Mouse (Mus musculus) midbrain, embryonic 13.5 days (tissue): ENCODE measurements around the gene Gm21988. TPM values are rescaled to one million over a fixed set of nuclear protein-coding genes. Genes with fewer than 3 reads are reported as not detected.

Experiments used
- ATAC-seq: fragments of 200-750 bp; cut with Nextera tagmentation; 2 replicates; pipeline ENCODE4 v1.8.0; 2017; ENCODE audit warnings: mild to moderate bottlenecking, moderate TSS enrichment, moderate library complexity
- H3K27ac ChIP-seq: fragments of 300-500 bp; sonication (generic); 2 replicates; pipeline ENCODE4 v1.5.1; 2015; ENCODE audit warnings: inconsistent platforms, mild to moderate bottlenecking, moderate library complexity
- H3K27me3 ChIP-seq: fragments of 300-500 bp; sonication (generic); 2 replicates; pipeline ENCODE4 v1.6.1; 2015; ENCODE audit warnings: mild to moderate bottlenecking, inconsistent platforms
- H3K36me3 ChIP-seq: fragments of 300-500 bp; sonication (generic); 2 replicates; pipeline ENCODE4 v1.6.1; 2015; ENCODE audit warnings: mild to moderate bottlenecking, inconsistent platforms
- H3K4me1 ChIP-seq: fragments of 300-500 bp; sonication (generic); replicated peaks from 2 replicates; pipeline ENCODE4 v1.6.1; 2015; ENCODE audit warnings: inconsistent platforms
- H3K4me2 ChIP-seq: fragments of 300-500 bp; sonication (generic); replicated peaks from 2 replicates; pipeline ENCODE4 v1.6.1; 2015; ENCODE audit warnings: moderate library complexity, mild to moderate bottlenecking, inconsistent platforms
- H3K4me3 ChIP-seq: fragments of 300-500 bp; sonication (generic); replicated peaks from 2 replicates; pipeline ENCODE4 v1.5.1; 2015; ENCODE audit warnings: mild to moderate bottlenecking, inconsistent platforms
- H3K9ac ChIP-seq: fragments of 300-500 bp; sonication (generic); replicated peaks from 2 replicates; pipeline ENCODE4 v1.6.1; 2015; ENCODE audit warnings: mild to moderate bottlenecking, inconsistent platforms
- H3K9me3 ChIP-seq: fragments of 300-500 bp; sonication (generic); 2 replicates; pipeline ENCODE4 v1.6.1; 2016; ENCODE audit warnings: mild to moderate bottlenecking, inconsistent platforms
- WGBS: fragments of 180-500 bp; shearing (Covaris S2); methylation state at CpG from one replicate; pipeline ENCODE4 v1.1.7; 2015; 5-methylcytosine and 5-hydroxymethylcytosine counted together
- polyA plus RNA-seq: library from polyadenylated mRNA; unstranded; fragments of >200 nt; fragmentation: Nextera tagmentation; extraction: Ambion mirVana; gene quantifications from 2 replicates; pipeline ENCODE4 v1.2.1, GENCODE M21; 2015

The Gm21988 gene
- 15.0 and 15.8 TPM in 2 replicates for polyA plus RNA-seq

GRCm38 (mm10) chr11:70239541-70240279 is at the start of gene Gm21988, which contains the start of gene Rnasek:
TSS of gene Gm21988 (minus strand) at chr11:70239830.
TSS of gene Rnasek (minus strand) at chr11:70239842.
- H3K4me3 ChIP-seq, result peak within 1 kb of the TSS; percentile 96
- peaks cover 38% of the 10 kb centered on the region for H3K4me1 ChIP-seq
- peaks cover 13% of the 10 kb centered on the region for H3K36me3 ChIP-seq
- peak; percentile 29 for ATAC-seq
- peak within 1 kb of the TSS; percentile 99 for H3K4me2 ChIP-seq
- peak within 1 kb of the TSS; percentile 85 for H3K9ac ChIP-seq
- WGBS, result under 1% methylated on average over 35 of the region's 35 CpGs
- H3K27ac ChIP-seq, result peak within 1 kb of the TSS; percentile 90
- H3K9me3 ChIP-seq, result no peaks in the 10 kb centered on the region
- H3K27me3 ChIP-seq, result peaks cover 3% of the 10 kb centered on the region; the same call in 1 of the 2 replicates

- Histone ChIP-seq H3K27ac (no peak overlapping the region), H3K27me3 (no peaks in the 10 kb centered on the region), H3K4me3 (no peak overlapping the region), H3K4me1 (no peaks in the 10 kb centered on the region), H3K9ac (no peak overlapping the region), H3K36me3 (no peaks in the 10 kb centered on the region), H3K4me2 (no peak overlapping the region), H3K9me3 (no peaks in the 10 kb centered on the region)
- WGBS, result 27% methylated on average over 6 of the region's 6 CpGs
- no peak for ATAC-seq
These were observed 49.6 kb upstream of the Gm21988 start for GRCm38 (mm10) chr11:70289236-70289635.

- no peaks in the 10 kb centered on the region for H3K9me3 ChIP-seq
- no peaks in the 10 kb centered on the region for H3K4me1 ChIP-seq
- no peak overlapping the region for H3K27ac ChIP-seq
- 93% methylated on average over 10 of the region's 10 CpGs for WGBS
- ATAC-seq, result no peak
- no peaks in the 10 kb centered on the region for H3K27me3 ChIP-seq
- no peak overlapping the region for H3K4me3 ChIP-seq
- no peaks in the 10 kb centered on the region for H3K36me3 ChIP-seq
- H3K9ac ChIP-seq, result no peak overlapping the region
- no peak overlapping the region for H3K4me2 ChIP-seq
These were observed 48.5 kb upstream of the Gm21988 start for GRCm38 (mm10) chr11:70288102-70288501.

DNA sequence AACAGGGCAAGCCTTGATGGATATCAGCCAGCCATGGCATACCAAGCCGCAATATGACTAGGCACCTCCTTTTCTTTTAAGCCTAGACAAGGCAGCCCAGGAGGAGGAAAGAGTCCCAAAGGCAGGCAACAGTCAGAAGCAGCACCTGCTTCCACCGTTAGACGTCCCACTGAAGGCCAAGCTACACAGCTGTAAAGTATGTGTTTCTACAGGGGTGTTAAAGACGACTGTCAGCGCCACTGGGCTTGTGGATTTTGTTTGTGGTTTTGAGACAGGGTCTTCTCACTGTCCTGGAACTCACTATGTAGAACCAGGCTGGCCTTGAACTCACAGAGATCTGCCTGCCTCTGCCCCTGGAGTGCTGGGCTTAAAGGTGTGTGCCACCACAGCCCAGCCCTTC is 46.1 kb upstream of the Gm21988 start:
- ATAC-seq, result no peak
- H3K9ac ChIP-seq, result no peak overlapping the region
- H3K4me3 ChIP-seq, result no peak overlapping the region
- 79% methylated on average over 5 of the region's 5 CpGs for WGBS
- H3K36me3 ChIP-seq, result no peaks in the 10 kb centered on the region
- no peaks in the 10 kb centered on the region for H3K27me3 ChIP-seq
- H3K4me1 ChIP-seq, result no peaks in the 10 kb centered on the region
- no peaks in the 10 kb centered on the region for H3K9me3 ChIP-seq
- H3K4me2 ChIP-seq, result no peak overlapping the region
- no peak overlapping the region for H3K27ac ChIP-seq

- no peak overlapping the region for H3K4me2 ChIP-seq
- ATAC-seq, result no peak
- 91% methylated on average over 3 of the region's 3 CpGs for WGBS
- H3K4me3 ChIP-seq, result no peak overlapping the region
- H3K27ac ChIP-seq, result no peak overlapping the region
- H3K4me1 ChIP-seq, result no peaks in the 10 kb centered on the region
- H3K27me3 ChIP-seq, result no peaks in the 10 kb centered on the region
- H3K9ac ChIP-seq, result no peak overlapping the region
- no peaks in the 10 kb centered on the region for H3K36me3 ChIP-seq
- no peaks in the 10 kb centered on the region for H3K9me3 ChIP-seq
These were observed 45.1 kb upstream of the Gm21988 start for GRCm38 (mm10) chr11:70284757-70285156.

DNA sequence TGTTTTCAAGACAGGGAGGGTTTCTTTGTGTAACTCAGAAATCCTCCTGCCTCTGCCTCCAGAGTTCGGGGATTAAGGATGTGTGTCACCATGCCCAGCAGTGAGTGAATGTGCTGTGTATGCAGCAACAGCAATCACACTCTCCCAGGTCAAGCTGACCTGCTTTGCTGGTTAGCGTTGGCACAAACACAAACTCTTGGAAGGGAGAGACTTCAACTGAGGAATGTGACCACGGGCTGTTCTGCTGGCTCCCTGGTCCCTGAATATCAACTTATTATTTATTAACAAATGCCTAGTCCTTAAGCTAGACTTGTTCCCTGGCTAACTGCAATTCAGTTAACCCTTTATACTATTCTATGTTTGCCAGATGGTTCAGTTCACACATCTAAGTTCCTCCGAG is 44.0 kb upstream of the Gm21988 start:
- 89% methylated on average over 4 of the region's 4 CpGs for WGBS
- no peaks in the 10 kb centered on the region for H3K27me3 ChIP-seq
- H3K4me1 ChIP-seq, result no peaks in the 10 kb centered on the region
- H3K27ac ChIP-seq, result no peak overlapping the region
- H3K9ac ChIP-seq, result no peak overlapping the region
- no peaks in the 10 kb centered on the region for H3K9me3 ChIP-seq
- no peaks in the 10 kb centered on the region for H3K36me3 ChIP-seq
- no peak overlapping the region for H3K4me2 ChIP-seq
- no peak for ATAC-seq
- H3K4me3 ChIP-seq, result no peak overlapping the region

DNA sequence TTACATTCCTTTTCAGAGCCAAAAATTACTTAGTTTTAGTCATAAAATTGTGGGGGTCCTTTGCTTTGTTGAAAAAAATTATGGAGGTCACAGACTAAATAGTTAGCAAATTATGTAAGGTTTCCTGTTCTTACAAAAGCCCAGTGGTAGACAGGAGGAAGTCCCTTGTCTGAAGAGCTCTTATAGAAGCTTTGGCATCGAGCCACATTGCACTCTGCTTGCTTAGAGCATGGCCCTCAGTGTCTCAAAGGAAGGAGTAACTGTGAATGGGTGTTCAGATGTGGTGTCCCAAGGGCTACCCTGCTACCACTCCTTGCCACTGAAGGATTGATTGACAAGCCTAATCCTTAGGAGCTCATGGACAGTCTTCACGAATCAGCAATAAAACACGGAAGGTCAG is 40.8 kb upstream of the Gm21988 start:
- no peak for ATAC-seq
- Histone ChIP-seq H3K4me3 (no peak overlapping the region), H3K9ac (no peak overlapping the region), H3K9me3 (no peaks in the 10 kb centered on the region), H3K4me2 (no peak overlapping the region), H3K4me1 (no peaks in the 10 kb centered on the region), H3K36me3 (no peaks in the 10 kb centered on the region), H3K27me3 (no peaks in the 10 kb centered on the region), H3K27ac (no peak overlapping the region)
- WGBS, result 65% methylated on average over 3 of the region's 3 CpGs

GRCm38 (mm10) chr11:70278961-70279360 is 39.3 kb upstream of the Gm21988 start:
- ATAC-seq, result no peak

DNA sequence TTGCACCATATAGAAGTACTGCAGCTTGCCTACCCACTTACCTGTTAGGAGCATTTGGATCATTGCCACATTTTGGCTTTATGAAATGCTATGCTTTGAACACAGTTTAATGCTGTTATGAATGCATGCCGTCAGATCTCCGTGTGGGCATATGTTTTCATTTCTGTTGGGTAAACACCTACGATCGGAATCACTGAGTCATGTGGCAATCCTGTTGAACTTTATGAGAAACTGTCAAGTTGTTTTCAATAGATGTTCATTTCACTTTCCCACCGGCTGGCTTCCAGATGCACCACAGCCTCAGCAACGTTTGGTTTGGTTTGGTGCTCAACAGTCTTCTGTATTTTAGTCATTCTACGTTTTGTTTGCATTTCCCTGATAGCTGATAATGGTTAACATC is 32.0 kb upstream of the Gm21988 start:
- Histone ChIP-seq H3K4me1 (no peaks in the 10 kb centered on the region), H3K36me3 (no peaks in the 10 kb centered on the region), H3K4me3 (no peak overlapping the region), H3K9me3 (no peaks in the 10 kb centered on the region), H3K27ac (no peak overlapping the region), H3K9ac (no peak overlapping the region), H3K27me3 (no peaks in the 10 kb centered on the region), H3K4me2 (no peak overlapping the region)
- 87% methylated on average over 7 of the region's 7 CpGs for WGBS
- no peak for ATAC-seq

More at GRCm38 (mm10) chr11:70278961-70279360, 39.3 kb upstream of the Gm21988 start:
- no peak overlapping the region for H3K27ac ChIP-seq
- no peaks in the 10 kb centered on the region for H3K36me3 ChIP-seq
- no peaks in the 10 kb centered on the region for H3K9me3 ChIP-seq
- no peaks in the 10 kb centered on the region for H3K27me3 ChIP-seq
- H3K4me1 ChIP-seq, result no peaks in the 10 kb centered on the region
- H3K9ac ChIP-seq, result no peak overlapping the region
- no peak overlapping the region for H3K4me2 ChIP-seq
- 84% methylated on average over 3 of the region's 3 CpGs for WGBS
- no peak overlapping the region for H3K4me3 ChIP-seq

GRCm38 (mm10) chr11:70266405-70266804 is 26.8 kb upstream of the Gm21988 start:
- no peak overlapping the region for H3K27ac ChIP-seq
- 94% methylated on average over 1 of the region's 1 CpGs for WGBS
- H3K36me3 ChIP-seq, result no peaks in the 10 kb centered on the region
- H3K9ac ChIP-seq, result no peak overlapping the region
- no peak overlapping the region for H3K4me3 ChIP-seq
- H3K4me1 ChIP-seq, result no peaks in the 10 kb centered on the region
- H3K9me3 ChIP-seq, result no peaks in the 10 kb centered on the region
- H3K27me3 ChIP-seq, result no peaks in the 10 kb centered on the region
- no peak for ATAC-seq
- no peak overlapping the region for H3K4me2 ChIP-seq

- Histone ChIP-seq H3K4me2 (no peak overlapping the region), H3K27ac (no peak overlapping the region), H3K4me3 (no peak overlapping the region), H3K4me1 (no peaks in the 10 kb centered on the region), H3K9ac (no peak overlapping the region), H3K9me3 (no peaks in the 10 kb centered on the region), H3K36me3 (no peaks in the 10 kb centered on the region), H3K27me3 (no peaks in the 10 kb centered on the region)
- 80% methylated on average over 4 of the region's 4 CpGs for WGBS
- no peak for ATAC-seq
These were observed 26.2 kb upstream of the Gm21988 start for GRCm38 (mm10) chr11:70265819-70266218.

- Histone ChIP-seq H3K36me3 (no peaks in the 10 kb centered on the region), H3K4me1 (no peaks in the 10 kb centered on the region), H3K27me3 (no peaks in the 10 kb centered on the region), H3K4me2 (no peak overlapping the region), H3K4me3 (no peak overlapping the region), H3K27ac (no peak overlapping the region), H3K9me3 (no peaks in the 10 kb centered on the region; the same call in 1 of the 2 replicates), H3K9ac (no peak overlapping the region)
- WGBS, result 62% methylated on average over 3 of the region's 3 CpGs
- no peak for ATAC-seq
These were observed 25.6 kb upstream of the Gm21988 start for GRCm38 (mm10) chr11:70265252-70265651.

DNA sequence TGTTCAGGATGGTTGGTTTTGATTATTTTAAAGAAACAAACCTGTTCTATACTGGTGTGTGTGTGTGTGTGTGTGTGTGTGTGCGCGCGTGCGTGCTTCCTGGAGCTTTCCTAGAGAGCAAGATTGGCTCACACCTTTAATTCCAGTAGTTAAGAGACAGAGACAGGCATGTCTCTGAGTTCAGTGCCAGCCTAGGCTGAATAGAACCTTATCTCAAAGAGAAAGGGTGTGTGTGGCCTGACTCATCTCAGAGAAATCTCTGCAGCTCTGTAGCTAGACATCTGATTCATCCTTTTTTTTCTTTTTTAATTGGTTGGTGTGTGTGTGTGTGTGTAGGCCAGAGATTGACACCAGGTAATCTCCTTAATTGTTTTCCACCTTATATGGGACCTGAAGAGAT is 19.4 kb upstream of the Gm21988 start:
- Histone ChIP-seq H3K9me3 (no peaks in the 10 kb centered on the region; the same call in 1 of the 2 replicates), H3K27ac (no peak overlapping the region), H3K4me1 (peaks cover 11% of the 10 kb centered on the region), H3K27me3 (peaks cover 25% of the 10 kb centered on the region), H3K36me3 (no peaks in the 10 kb centered on the region), H3K4me2 (no peak overlapping the region), H3K9ac (no peak overlapping the region), H3K4me3 (no peak overlapping the region)
- ATAC-seq, result no peak
- 88% methylated on average over 4 of the region's 4 CpGs for WGBS
